Mouse (Mus musculus) cortical plate, adult 2 months (tissue): Measurements from ENCODE around the gene Zfp869.
"Not testable (repeated sequence)": the region's sequence is repeated elsewhere in the genome, so short reads cannot be mapped to it uniquely, and the experiment has no call there.

ENCODE experiments used
- CTCF ChIP-seq: fragments of 200-500 bp; IDR thresholded peaks from 2 replicates; pipeline ENCODE4 v1.5.1; 2011; ENCODE audit warnings: mild to moderate bottlenecking, control low read depth, low read length; ENCODE audit not compliant: insufficient read depth; ENCODE audit errors: extremely low read depth
- POLR2A ChIP-seq: fragments of 200-500 bp; IDR thresholded peaks from 2 replicates; pipeline ENCODE4 v1.6.1; 2011; ENCODE audit warnings: mild to moderate bottlenecking, low read length, control low read depth; ENCODE audit not compliant: insufficient read depth; ENCODE audit errors: extremely low read depth

- TF ChIP-seq CTCF, POLR2A: not testable (repeated sequence)
Observed at GRCm38 (mm10) chr8:69710624-69711023, at the start of gene Zfp869.
